Mouse (Mus musculus): ENCODE measurements at regions not wholly inside any gene's neighbourhood (a gene's known extent, or its start where the extent isn't known, plus 50 kb on each side); places are given as distances from the start of the nearest gene placed in this dataset.

DNA sequence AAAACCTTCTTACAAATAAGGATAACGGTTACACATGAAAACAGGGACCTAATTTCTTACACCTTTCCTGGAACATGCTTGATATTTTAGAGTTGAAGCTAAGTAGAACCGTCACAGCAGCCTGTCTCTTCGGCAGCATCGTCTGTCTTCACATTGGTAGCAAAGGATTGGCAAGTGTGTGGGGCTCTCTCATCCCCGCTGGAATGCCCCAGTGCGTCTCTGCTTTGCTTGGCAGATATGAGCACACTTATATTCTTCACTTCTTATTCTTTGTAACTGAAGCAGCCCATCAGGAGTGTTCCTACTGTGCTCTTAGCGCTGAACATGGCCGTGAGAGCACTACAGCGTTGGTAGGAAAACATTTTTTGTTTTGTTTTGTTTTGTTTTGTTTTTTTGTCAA lies 414.1 kb downstream of the Cd109 start:
- WGBS, result 68% methylated on average over 9 of the region's 9 CpGs
- Histone ChIP-seq H3K9me3 (ENCODE audit: control insufficient read depth, low read length) (no peaks in the 10 kb centered on the region), H3K4me2 (ENCODE audit: low read depth, low read length) (no peak overlapping the region), H3K4me1 (replicated peaks; ENCODE audit: control insufficient read depth, insufficient read depth, low read length) (no peaks in the 10 kb centered on the region), H3K9ac (ENCODE audit: low read length) (no peak overlapping the region), H3K4me3 (ENCODE audit: low read length) (no peak overlapping the region), H3K27me3 (ENCODE audit: control insufficient read depth, insufficient read depth, low read depth, low read length) (no peaks in the 10 kb centered on the region), H3K27ac (ENCODE audit: low read length) (no peak overlapping the region), H3K36me3 (ENCODE audit: control insufficient read depth, insufficient read depth, low read length) (no peaks in the 10 kb centered on the region)
- no peak for ATAC-seq (ENCODE audit: low read depth)

DNA sequence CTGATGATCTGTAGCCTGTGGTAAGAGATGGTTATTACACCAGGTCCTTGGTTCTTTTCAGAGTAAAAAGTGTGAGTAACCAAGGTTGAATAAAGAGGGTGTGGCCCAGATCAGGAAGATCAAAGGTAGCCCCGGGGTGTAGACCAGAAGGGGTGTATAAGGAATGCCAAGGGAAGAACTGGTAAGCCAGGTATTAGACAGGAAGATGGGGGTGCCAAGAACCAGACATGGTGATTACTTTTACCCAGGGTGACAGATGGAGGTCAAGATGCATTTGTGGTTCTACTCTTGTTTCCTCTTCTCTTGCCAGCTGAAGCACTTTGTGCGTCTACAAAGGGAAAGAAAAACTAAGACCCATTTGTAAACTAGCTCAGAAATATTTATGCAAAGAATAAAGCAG lies 420.3 kb downstream of the Cd109 start:
- H3K36me3 ChIP-seq (ENCODE audit: control insufficient read depth, insufficient read depth, low read length), result no peaks in the 10 kb centered on the region
- no peaks in the 10 kb centered on the region for H3K27me3 ChIP-seq (ENCODE audit: control insufficient read depth, insufficient read depth, low read depth, low read length)
- H3K27ac ChIP-seq (ENCODE audit: low read length), result no peak overlapping the region
- 63% methylated on average over 2 of the region's 2 CpGs for WGBS
- H3K4me3 ChIP-seq (ENCODE audit: low read length), result no peak overlapping the region
- no peak for ATAC-seq (ENCODE audit: low read depth)
- H3K4me1 ChIP-seq (replicated peaks; ENCODE audit: control insufficient read depth, insufficient read depth, low read length), result no peaks in the 10 kb centered on the region
- no peak overlapping the region for H3K9ac ChIP-seq (ENCODE audit: low read length)
- H3K4me2 ChIP-seq (ENCODE audit: low read depth, low read length), result no peak overlapping the region
- no peaks in the 10 kb centered on the region for H3K9me3 ChIP-seq (ENCODE audit: control insufficient read depth, low read length)

DNA sequence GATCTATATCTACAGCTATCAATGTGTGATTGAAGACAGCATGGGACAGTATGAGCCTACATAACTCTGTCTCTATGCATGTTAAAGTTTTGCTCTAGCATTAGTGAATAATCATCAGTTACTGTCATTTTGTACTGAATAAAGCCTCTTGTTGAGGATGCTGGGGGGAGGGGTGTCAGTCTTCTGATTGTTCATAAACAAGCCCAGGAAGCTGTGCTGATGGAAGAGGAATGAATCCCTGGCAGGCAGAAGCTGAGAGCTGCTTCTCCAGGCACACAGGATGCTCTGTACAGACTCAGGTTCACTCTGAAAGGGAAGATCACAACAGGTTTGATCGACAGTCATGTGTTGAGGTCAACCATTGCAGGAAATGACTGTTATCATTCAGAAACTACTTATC lies 421.7 kb downstream of the Cd109 start:
- no peak overlapping the region for H3K27ac ChIP-seq (ENCODE audit: low read length)
- 25% methylated on average over 1 of the region's 1 CpGs for WGBS

DNA sequence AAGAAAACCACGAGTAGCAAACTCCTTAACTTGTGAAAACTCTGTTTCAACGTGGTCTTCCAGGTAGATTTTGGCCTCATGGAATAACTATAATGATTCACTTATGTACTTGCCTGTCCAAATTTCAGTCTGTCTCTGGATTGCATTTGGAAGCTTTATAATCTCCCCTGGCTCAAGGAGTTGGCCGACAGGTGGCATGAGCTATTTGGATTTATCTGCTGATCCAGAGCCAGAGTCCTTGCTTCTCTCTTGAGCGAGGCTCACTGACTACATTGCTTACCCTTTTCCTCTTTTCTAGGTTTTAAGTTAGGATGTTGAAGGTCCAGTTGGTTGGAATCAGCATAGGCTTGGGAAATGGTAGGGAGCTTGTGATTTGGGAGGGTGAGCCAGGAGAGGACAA lies 423.6 kb downstream of the Cd109 start:
- Histone ChIP-seq H3K9ac (ENCODE audit: low read length) (no peak overlapping the region), H3K4me3 (ENCODE audit: low read length) (no peak overlapping the region), H3K27ac (ENCODE audit: low read length) (no peak overlapping the region), H3K27me3 (ENCODE audit: control insufficient read depth, insufficient read depth, low read depth, low read length) (no peaks in the 10 kb centered on the region), H3K4me2 (ENCODE audit: low read depth, low read length) (no peak overlapping the region), H3K9me3 (ENCODE audit: control insufficient read depth, low read length) (no peaks in the 10 kb centered on the region), H3K36me3 (ENCODE audit: control insufficient read depth, insufficient read depth, low read length) (no peaks in the 10 kb centered on the region), H3K4me1 (replicated peaks; ENCODE audit: control insufficient read depth, insufficient read depth, low read length) (no peaks in the 10 kb centered on the region)
- WGBS, result 87% methylated on average over 4 of the region's 4 CpGs
- no peak for ATAC-seq (ENCODE audit: low read depth)

More for the DNA sequence above, 421.7 kb downstream of the Cd109 start:
- Histone ChIP-seq H3K9ac (ENCODE audit: low read length) (no peak overlapping the region), H3K9me3 (ENCODE audit: control insufficient read depth, low read length) (no peaks in the 10 kb centered on the region), H3K4me1 (replicated peaks; ENCODE audit: control insufficient read depth, insufficient read depth, low read length) (no peaks in the 10 kb centered on the region), H3K27me3 (ENCODE audit: control insufficient read depth, insufficient read depth, low read depth, low read length) (no peaks in the 10 kb centered on the region), H3K4me3 (ENCODE audit: low read length) (no peak overlapping the region), H3K4me2 (ENCODE audit: low read depth, low read length) (no peak overlapping the region), H3K36me3 (ENCODE audit: control insufficient read depth, insufficient read depth, low read length) (no peaks in the 10 kb centered on the region)
- ATAC-seq (ENCODE audit: low read depth), result no peak

DNA sequence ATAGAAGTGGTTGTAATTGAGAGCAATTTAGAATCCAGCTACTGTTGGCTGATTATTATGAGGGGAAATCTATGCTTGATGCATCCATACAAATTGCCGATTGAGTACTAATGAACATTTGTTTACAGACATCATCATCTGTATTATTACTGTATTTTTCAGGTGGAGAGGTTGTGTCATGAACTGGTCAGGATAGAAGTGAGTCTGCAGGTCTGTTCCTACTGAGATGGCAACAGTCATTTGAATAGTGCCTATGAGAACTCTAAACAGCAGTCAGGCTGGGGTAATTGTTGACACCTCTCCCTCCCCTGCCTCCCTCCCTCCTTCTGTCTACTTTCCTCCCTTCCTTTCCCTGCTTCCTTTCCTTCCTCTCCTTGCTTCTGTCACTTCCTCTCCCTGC lies 429.0 kb downstream of the Cd109 start:
- no peaks in the 10 kb centered on the region for H3K36me3 ChIP-seq (ENCODE audit: control insufficient read depth, insufficient read depth, low read length)
- H3K27me3 ChIP-seq (ENCODE audit: control insufficient read depth, insufficient read depth, low read depth, low read length), result no peaks in the 10 kb centered on the region
- H3K4me2 ChIP-seq (ENCODE audit: low read depth, low read length), result no peak overlapping the region
- WGBS, result 97% methylated on average over 1 of the region's 1 CpGs
- H3K4me1 ChIP-seq (replicated peaks; ENCODE audit: control insufficient read depth, insufficient read depth, low read length), result no peaks in the 10 kb centered on the region
- H3K27ac ChIP-seq (ENCODE audit: low read length), result no peak overlapping the region
- H3K9me3 ChIP-seq (ENCODE audit: control insufficient read depth, low read length), result no peaks in the 10 kb centered on the region
- no peak overlapping the region for H3K9ac ChIP-seq (ENCODE audit: low read length)
- H3K4me3 ChIP-seq (ENCODE audit: low read length), result no peak overlapping the region
- ATAC-seq (ENCODE audit: low read depth), result no peak

DNA sequence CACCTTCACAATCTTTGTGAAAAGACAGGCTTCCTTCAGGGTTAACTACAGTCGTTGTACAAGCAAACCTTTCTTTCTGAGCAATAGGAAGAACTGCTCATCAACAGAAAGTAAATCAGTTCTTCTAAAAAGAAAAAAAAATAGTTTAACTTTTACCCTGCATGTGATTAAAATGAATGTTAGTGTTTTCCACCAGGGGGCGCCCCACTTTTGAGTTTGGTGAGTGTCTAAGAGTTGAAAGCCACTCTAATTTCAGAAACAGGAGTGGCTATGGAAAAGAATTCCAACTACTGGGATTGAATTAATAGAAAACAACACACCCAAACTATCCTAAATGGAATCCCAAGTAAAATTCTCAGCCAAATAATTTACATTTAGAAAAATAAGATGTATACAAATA lies 430.0 kb downstream of the Cd109 start:
- Histone ChIP-seq H3K4me2 (ENCODE audit: low read depth, low read length) (no peak overlapping the region), H3K36me3 (ENCODE audit: control insufficient read depth, insufficient read depth, low read length) (no peaks in the 10 kb centered on the region), H3K9me3 (ENCODE audit: control insufficient read depth, low read length) (no peaks in the 10 kb centered on the region), H3K27ac (ENCODE audit: low read length) (no peak overlapping the region), H3K9ac (ENCODE audit: low read length) (no peak overlapping the region), H3K4me1 (replicated peaks; ENCODE audit: control insufficient read depth, insufficient read depth, low read length) (no peaks in the 10 kb centered on the region), H3K27me3 (ENCODE audit: control insufficient read depth, insufficient read depth, low read depth, low read length) (no peaks in the 10 kb centered on the region), H3K4me3 (ENCODE audit: low read length) (no peak overlapping the region)
- ATAC-seq (ENCODE audit: low read depth), result no peak
- 4% methylated on average over 2 of the region's 2 CpGs for WGBS

DNA sequence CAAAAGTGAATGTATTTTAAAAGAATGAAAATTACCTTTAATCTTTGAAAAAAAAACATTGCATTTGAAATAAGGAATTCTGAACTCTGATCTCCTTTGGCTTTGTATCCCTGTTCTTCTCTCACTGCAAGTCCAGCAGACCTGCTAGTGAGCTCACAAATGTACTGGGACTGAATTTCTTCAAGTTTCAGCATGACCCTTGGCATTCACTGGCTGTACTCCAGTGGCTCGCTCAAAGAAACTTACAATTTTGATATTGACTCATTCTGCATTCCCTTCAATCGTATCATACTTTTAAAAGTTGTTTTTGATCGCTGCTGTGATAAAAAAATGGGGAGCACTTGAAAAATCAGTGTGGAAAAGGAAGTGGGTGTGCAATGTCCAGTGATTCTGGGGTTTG lies 456.6 kb downstream of the Cd109 start:
- H3K4me3 ChIP-seq (ENCODE audit: low read length), result no peak overlapping the region
- H3K9me3 ChIP-seq (ENCODE audit: control insufficient read depth, low read length), result no peaks in the 10 kb centered on the region
- H3K9ac ChIP-seq (ENCODE audit: low read length), result no peak overlapping the region
- no peak overlapping the region for H3K27ac ChIP-seq (ENCODE audit: low read length)
- H3K27me3 ChIP-seq (ENCODE audit: control insufficient read depth, insufficient read depth, low read depth, low read length), result no peaks in the 10 kb centered on the region
- H3K4me1 ChIP-seq (replicated peaks; ENCODE audit: control insufficient read depth, insufficient read depth, low read length), result no peaks in the 10 kb centered on the region
- WGBS, result 54% methylated on average over 3 of the region's 3 CpGs
- no peak for ATAC-seq (ENCODE audit: low read depth)
- no peaks in the 10 kb centered on the region for H3K36me3 ChIP-seq (ENCODE audit: control insufficient read depth, insufficient read depth, low read length)
- H3K4me2 ChIP-seq (ENCODE audit: low read depth, low read length), result no peak overlapping the region

DNA sequence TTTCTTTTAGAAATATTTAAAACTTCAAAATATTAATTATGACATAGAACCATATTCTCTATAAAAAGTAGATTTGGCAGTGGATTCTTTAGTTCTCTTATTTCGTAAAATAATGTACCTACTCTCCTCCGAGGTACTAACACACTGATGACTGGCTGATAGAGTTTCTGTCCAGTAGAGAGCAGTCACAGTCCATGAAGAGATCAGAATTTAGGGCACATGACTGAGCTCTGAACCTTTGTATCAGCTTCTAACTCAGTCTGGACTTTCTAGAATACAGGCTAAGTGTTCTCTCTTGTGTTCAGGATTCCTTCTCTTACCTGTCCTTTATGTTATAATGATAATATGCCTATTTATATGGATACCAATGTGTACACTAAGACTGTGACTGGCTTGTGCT lies 494.3 kb downstream of the Cd109 start:
- no peak; the same call in 1 of the 2 replicates for ATAC-seq (ENCODE audit: low read depth)
- no peak overlapping the region for H3K4me3 ChIP-seq (ENCODE audit: low read length)
- no peak overlapping the region for H3K9ac ChIP-seq (ENCODE audit: low read length)
- no peaks in the 10 kb centered on the region for H3K4me1 ChIP-seq (replicated peaks; ENCODE audit: control insufficient read depth, insufficient read depth, low read length)
- WGBS, result 60% methylated on average over 2 of the region's 2 CpGs
- no peaks in the 10 kb centered on the region for H3K36me3 ChIP-seq (ENCODE audit: control insufficient read depth, insufficient read depth, low read length)
- no peak overlapping the region for H3K27ac ChIP-seq (ENCODE audit: low read length)
- no peaks in the 10 kb centered on the region for H3K9me3 ChIP-seq (ENCODE audit: control insufficient read depth, low read length)
- H3K27me3 ChIP-seq (ENCODE audit: control insufficient read depth, insufficient read depth, low read depth, low read length), result no peaks in the 10 kb centered on the region
- H3K4me2 ChIP-seq (ENCODE audit: low read depth, low read length), result no peak overlapping the region

DNA sequence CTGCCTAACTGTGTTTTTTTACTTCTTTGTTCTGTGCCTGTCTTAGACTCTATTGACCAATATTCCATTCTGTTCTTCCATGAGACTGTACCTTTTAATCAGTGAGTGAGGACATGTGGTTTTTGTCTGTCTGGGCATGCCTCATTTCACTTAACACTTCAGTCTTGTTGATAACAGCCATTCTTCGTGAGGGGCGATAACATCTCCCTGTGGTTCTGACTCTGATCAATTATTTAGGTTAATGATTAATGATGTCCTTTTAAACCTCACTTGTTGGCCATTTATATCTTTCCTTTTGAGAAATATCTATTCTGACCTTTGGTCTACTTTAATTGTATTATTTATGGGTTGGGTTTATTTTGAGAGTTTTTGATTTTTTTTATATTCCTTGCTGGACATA lies 496.0 kb downstream of the Cd109 start:
- WGBS, result 24% methylated on average over 2 of the region's 2 CpGs
- H3K27ac ChIP-seq (ENCODE audit: low read length), result no peak overlapping the region
- H3K4me2 ChIP-seq (ENCODE audit: low read depth, low read length), result no peak overlapping the region
- H3K9ac ChIP-seq (ENCODE audit: low read length), result no peak overlapping the region
- no peaks in the 10 kb centered on the region for H3K4me1 ChIP-seq (replicated peaks; ENCODE audit: control insufficient read depth, insufficient read depth, low read length)
- H3K9me3 ChIP-seq (ENCODE audit: control insufficient read depth, low read length), result no peaks in the 10 kb centered on the region
- H3K27me3 ChIP-seq (ENCODE audit: control insufficient read depth, insufficient read depth, low read depth, low read length), result no peaks in the 10 kb centered on the region
- no peak for ATAC-seq (ENCODE audit: low read depth)
- no peak overlapping the region for H3K4me3 ChIP-seq (ENCODE audit: low read length)
- no peaks in the 10 kb centered on the region for H3K36me3 ChIP-seq (ENCODE audit: control insufficient read depth, insufficient read depth, low read length)

DNA sequence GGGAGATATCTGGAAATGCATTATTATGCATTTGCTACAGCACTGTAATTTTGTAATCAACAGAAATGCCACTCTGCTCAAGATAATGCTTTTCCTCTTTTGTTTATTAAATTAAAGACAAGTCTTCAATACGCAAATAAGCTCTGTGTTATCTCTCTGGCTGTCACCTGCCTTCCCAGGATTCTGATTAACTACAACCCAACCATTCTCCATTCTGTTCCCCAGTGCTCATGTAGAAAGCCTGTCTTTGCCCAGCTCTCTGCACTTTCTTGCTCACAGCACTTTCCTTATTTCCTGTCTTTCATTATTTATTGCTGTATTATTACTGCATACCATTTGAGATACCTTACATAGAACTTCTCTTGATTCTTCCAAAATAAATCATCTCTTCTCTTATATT lies 525.6 kb downstream of the Cd109 start:
- Histone ChIP-seq H3K27ac (ENCODE audit: low read length) (no peak overlapping the region), H3K4me3 (ENCODE audit: low read length) (no peak overlapping the region), H3K4me2 (ENCODE audit: low read depth, low read length) (no peak overlapping the region), H3K4me1 (replicated peaks; ENCODE audit: control insufficient read depth, insufficient read depth, low read length) (no peaks in the 10 kb centered on the region), H3K9ac (ENCODE audit: low read length) (no peak overlapping the region), H3K36me3 (ENCODE audit: control insufficient read depth, insufficient read depth, low read length) (no peaks in the 10 kb centered on the region), H3K27me3 (ENCODE audit: control insufficient read depth, insufficient read depth, low read depth, low read length) (no peaks in the 10 kb centered on the region), H3K9me3 (ENCODE audit: control insufficient read depth, low read length) (no peaks in the 10 kb centered on the region)
- WGBS, result 52% methylated on average over 1 of the region's 1 CpGs
- no peak for ATAC-seq (ENCODE audit: low read depth)
